Mouse (Mus musculus) embryo, embryonic 11 days (tissue): Measurements from ENCODE around the gene Ahsg.
"Not testable (repeated sequence)": the region's sequence is repeated elsewhere in the genome, so short reads cannot be mapped to it uniquely, and the experiment has no call there.

Experiments used
- DNase-seq: peaks from one replicate; pipeline ENCODE4 v3.0.0-alpha.2; 2015

The Ahsg gene

DNA sequence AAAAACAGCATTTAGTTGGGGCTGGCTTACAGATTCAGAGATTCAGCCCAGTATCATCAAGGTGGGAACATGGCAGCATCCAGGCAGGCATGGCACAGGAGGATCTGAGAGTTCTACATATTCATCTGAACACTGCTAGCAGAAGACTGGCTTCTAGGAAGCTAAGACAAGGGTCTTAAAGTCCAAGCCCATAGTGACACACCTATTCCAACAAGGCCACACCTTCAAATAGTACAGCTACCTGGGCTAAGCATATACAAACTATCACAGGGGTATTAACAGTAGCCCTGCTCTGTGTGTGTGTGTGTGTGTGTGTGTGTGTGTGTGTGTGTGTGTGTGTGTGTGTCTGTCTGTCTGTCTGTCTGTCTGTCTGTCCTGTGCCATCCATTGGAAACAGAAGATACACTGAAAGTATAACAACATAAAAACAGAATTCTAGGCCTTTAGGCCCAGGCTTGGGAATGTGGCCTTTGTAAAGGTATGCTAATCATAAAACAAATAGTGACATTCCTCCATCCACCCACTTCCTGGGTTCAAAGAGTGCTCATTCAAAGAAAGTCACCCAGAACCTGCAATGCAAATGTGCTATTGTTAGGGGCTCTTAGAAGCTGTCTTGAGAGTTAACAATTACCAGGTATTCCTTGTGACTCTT is 50.9 kb downstream of the Ahsg start:
- not testable (repeated sequence) for DNase-seq

DNA sequence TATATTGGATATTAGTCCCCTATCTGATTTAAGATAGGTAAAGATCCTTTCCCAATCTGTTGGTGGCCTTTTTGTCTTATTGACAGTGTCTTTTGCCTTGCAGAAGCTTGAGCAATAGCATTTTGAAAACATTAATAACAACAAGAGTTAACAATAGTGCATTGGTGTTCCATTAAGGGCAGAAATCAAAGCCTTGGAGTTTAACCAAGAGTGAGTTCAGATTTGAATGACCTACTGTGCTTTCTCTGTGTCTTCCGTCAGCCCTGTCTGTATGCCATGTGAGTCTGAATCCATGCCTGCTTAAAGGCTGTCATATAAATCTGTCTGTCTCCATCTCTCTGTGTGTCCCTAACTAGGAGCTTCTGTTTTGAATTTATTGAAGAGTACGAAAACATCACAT is 56.3 kb downstream of the Ahsg start:
- no peak for DNase-seq
